Mouse (Mus musculus) lung, postnatal 0 days (tissue): ENCODE measurements around the gene Zbtb39. TPM values are rescaled to one million over a fixed set of nuclear protein-coding genes. Genes with fewer than 3 reads are reported as not detected.
"Not testable (repeated sequence)": the region's sequence is repeated elsewhere in the genome, so short reads cannot be mapped to it uniquely, and the experiment has no call there.

Source experiments
- ATAC-seq: fragments of 200-750 bp; cut with Nextera tagmentation; 2 replicates; pipeline ENCODE4 v1.8.0; 2017; ENCODE audit warnings: moderate library complexity
- DNase-seq: peaks from one replicate; pipeline ENCODE4 v3.0.0-alpha.2; 2016; ENCODE audit warnings: low spot score
- H3K27ac ChIP-seq: fragments of 300-500 bp; sonication (generic); 2 replicates; pipeline ENCODE4 v1.5.1; 2014; ENCODE audit warnings: antibody characterized with exemption, mild to moderate bottlenecking, low read length, mixed read lengths
- H3K27me3 ChIP-seq: fragments of 300-500 bp; sonication (generic); replicated peaks from 2 replicates; pipeline ENCODE4 v1.6.1; 2014; ENCODE audit warnings: low read length, mixed read lengths; ENCODE audit not compliant: insufficient read depth
- H3K36me3 ChIP-seq: fragments of 300-500 bp; sonication (generic); 2 replicates; pipeline ENCODE4 v1.6.1; 2014; ENCODE audit warnings: low read length, mixed read lengths; ENCODE audit not compliant: insufficient read depth
- H3K4me1 ChIP-seq: fragments of 300-500 bp; sonication (generic); 2 replicates; pipeline ENCODE4 v1.6.1; 2014; ENCODE audit warnings: antibody characterized with exemption, low read depth, low read length, mixed read lengths; ENCODE audit not compliant: insufficient read depth
- H3K4me2 ChIP-seq: fragments of 300-500 bp; sonication (generic); replicated peaks from 2 replicates; pipeline ENCODE4 v1.6.1; 2014; ENCODE audit warnings: low read depth, mild to moderate bottlenecking, low read length, moderate library complexity, mixed read lengths
- H3K4me3 ChIP-seq: fragments of 300-500 bp; sonication (generic); 2 replicates; pipeline ENCODE4 v1.5.1; 2014; ENCODE audit warnings: low read depth, low read length
- H3K9ac ChIP-seq: fragments of 300-500 bp; sonication (generic); replicated peaks from 2 replicates; pipeline ENCODE4 v1.6.1; 2014; ENCODE audit warnings: low read depth, mild to moderate bottlenecking
- H3K9me3 ChIP-seq: fragments of 300-500 bp; sonication (generic); 2 replicates; pipeline ENCODE4 v1.6.1; 2016; ENCODE audit warnings: low read length, mixed read lengths
- CTCF ChIP-seq: IDR thresholded peaks from 2 replicates; pipeline ENCODE4 v1.5.1; 2016; ENCODE audit warnings: antibody characterized with exemption, mild to moderate bottlenecking
- EP300 ChIP-seq: IDR thresholded peaks from 2 replicates; pipeline ENCODE4 v1.6.1; 2016; ENCODE audit warnings: antibody characterized with exemption, mild to moderate bottlenecking, control low read depth
- WGBS: fragments of 180-500 bp; shearing (Covaris S2); extraction: QIAGEN DNeasy Blood & Tissue Kit; methylation state at CpG from one replicate; pipeline ENCODE4 v1.1.7; 2014; 5-methylcytosine and 5-hydroxymethylcytosine counted together
- polyA plus RNA-seq: library from polyadenylated mRNA; unstranded; fragments of >200 nt; fragmentation: Nextera tagmentation; extraction: Ambion mirVana; gene quantifications from 2 replicates; pipeline ENCODE4 v1.2.1, GENCODE M21; 2015

Gene Zbtb39
- polyA plus RNA-seq, 1 experiment from 2014 or later: 2.0 TPM

GRCm38 (mm10) chr10:127751548-127751947 is 12.2 kb downstream of the Zbtb39 start, which contains the start of gene Gpr182:
Gpr182 (minus strand) TSS chr10:127751732.
- DNase-seq (peak; percentile 58), ATAC-seq (peak; percentile 70)
- Histone ChIP-seq H3K4me1 (peaks cover 7% of the 10 kb centered on the region; the same call in 1 of the 2 replicates), H3K27ac (0 out of 2 replicates have a peak within 1 kb of the TSS, but pooled peaks have one; percentile 6), H3K4me2 (peak within 1 kb of the TSS; percentile 48), H3K27me3 (no peaks in the 10 kb centered on the region), H3K36me3 (0 out of 2 replicates have a peak, but pooled peaks cover 11% of the 10 kb centered on the region), H3K9ac (no peak within 1 kb of the TSS), H3K4me3 (peak within 1 kb of the TSS; percentile 15), H3K9me3 (no peaks in the 10 kb centered on the region)
- WGBS: 28% methylated on average over 8 of the region's 8 CpGs
- no peak for TF ChIP-seq CTCF
- TF ChIP-seq EP300: peak; percentile 55

- ATAC-seq: peak; percentile 22; the same call in 1 of the 2 replicates
- peak; percentile 52 for DNase-seq
- no peak overlapping the region for H3K27ac ChIP-seq
- H3K4me2 ChIP-seq: no peak overlapping the region
- no peaks in the 10 kb centered on the region for H3K36me3 ChIP-seq
- no peak overlapping the region for H3K4me3 ChIP-seq
- H3K9me3 ChIP-seq: no peaks in the 10 kb centered on the region
- H3K27me3 ChIP-seq: no peaks in the 10 kb centered on the region
- no peak overlapping the region for H3K9ac ChIP-seq
- 53% methylated on average over 6 of the region's 6 CpGs for WGBS
- peak; percentile 81 for TF ChIP-seq EP300
- TF ChIP-seq CTCF: no peak
- peaks cover 6% of the 10 kb centered on the region; the same call in 1 of the 2 replicates for H3K4me1 ChIP-seq
Measured at GRCm38 (mm10) chr10:127754566-127755166, 15.3 kb downstream of the Zbtb39 start.

- Histone ChIP-seq H3K4me2 (no peak overlapping the region), H3K27ac (no peak overlapping the region), H3K27me3 (no peaks in the 10 kb centered on the region), H3K4me1 (0 out of 2 replicates have a peak, but pooled peaks cover 4% of the 10 kb centered on the region), H3K4me3 (no peak overlapping the region), H3K36me3 (no peaks in the 10 kb centered on the region), H3K9me3 (no peaks in the 10 kb centered on the region), H3K9ac (no peak overlapping the region)
- ATAC-seq (no peak), DNase-seq (peak; percentile 4)
- 36% methylated on average over 3 of the region's 3 CpGs for WGBS
- no peak for TF ChIP-seq EP300
- no peak for TF ChIP-seq CTCF
Measured at GRCm38 (mm10) chr10:127755246-127755645, 15.9 kb downstream of the Zbtb39 start.

- peak; percentile 62 for DNase-seq
- TF ChIP-seq CTCF (no peak), EP300 (peak; percentile 65; the same call in 1 of the 2 replicates)
- H3K9ac ChIP-seq: 0 out of 2 replicates have a peak overlapping the region, but pooled peaks have one; percentile 8
- H3K4me3 ChIP-seq: peak overlapping the region; percentile 14
- no peaks in the 10 kb centered on the region for H3K9me3 ChIP-seq
- ATAC-seq: peak; percentile 55
- peak overlapping the region; percentile 52 for H3K4me2 ChIP-seq
- H3K4me1 ChIP-seq: 0 out of 2 replicates have a peak, but pooled peaks cover 4% of the 10 kb centered on the region
- H3K27me3 ChIP-seq: no peaks in the 10 kb centered on the region
- WGBS: 15% methylated on average over 15 of the region's 18 CpGs
- 0 out of 2 replicates have a peak overlapping the region, but pooled peaks have one; percentile 20 for H3K27ac ChIP-seq
- H3K36me3 ChIP-seq: no peaks in the 10 kb centered on the region
Measured at GRCm38 (mm10) chr10:127755770-127756468, 16.6 kb downstream of the Zbtb39 start.

- Histone ChIP-seq H3K4me1 (0 out of 2 replicates have a peak, but pooled peaks cover 4% of the 10 kb centered on the region), H3K9me3 (no peaks in the 10 kb centered on the region), H3K36me3 (no peaks in the 10 kb centered on the region), H3K9ac (no peak within 1 kb of the TSS), H3K27me3 (no peaks in the 10 kb centered on the region), H3K4me3 (no peak within 1 kb of the TSS), H3K27ac (no peak within 1 kb of the TSS), H3K4me2 (no peak within 1 kb of the TSS)
- WGBS: 55% methylated on average over 9 of the region's 9 CpGs
- TF ChIP-seq EP300 (no peak), CTCF (no peak)
- ATAC-seq: peak; percentile 65
- peak; percentile 70 for DNase-seq
Measured at GRCm38 (mm10) chr10:127759181-127760110, 20.1 kb downstream of the Zbtb39 start, which contains the start of the genes Rdh1 and Rdh16f1. Rdh1 (plus strand) TSS chr10:127759721. Rdh16f1 (plus strand) TSS chr10:127759787.

- 89% methylated on average over 10 of the region's 10 CpGs for WGBS
- H3K4me2 ChIP-seq, H3K36me3 ChIP-seq, H3K27me3 ChIP-seq, DNase-seq, H3K9ac ChIP-seq, H3K9me3 ChIP-seq, H3K4me3 ChIP-seq, ATAC-seq, H3K27ac ChIP-seq, H3K4me1 ChIP-seq: not testable (repeated sequence)
Measured at GRCm38 (mm10) chr10:127762926-127763325, 23.6 kb downstream of the Zbtb39 start.
